Mouse (Mus musculus) telencephalon, adult 2 months (tissue): ENCODE results near the gene Olfr502.
"Not testable (repeated sequence)": the region's sequence is repeated elsewhere in the genome, so short reads cannot be mapped to it uniquely, and the experiment has no call there.

ENCODE experiments used
- DNase-seq: peaks from one replicate; pipeline ENCODE4 v3.0.0-alpha.2; 2011; ENCODE audit warnings: low read depth, low spot score

Gene Olfr502

GRCm38 (mm10) chr7:108524965-108525364 lies at the start of gene Olfr502:
Gene Olfr502 (minus strand): TSS chr7:108525065.
- no peak for DNase-seq

GRCm38 (mm10) chr7:108565693-108566092 lies 40.8 kb upstream of the Olfr502 start, which contains the start of gene Olfr504:
Gene Olfr504 (minus strand): TSS chr7:108565793.
- DNase-seq: no peak

GRCm38 (mm10) chr7:108544227-108544626 lies 19.4 kb upstream of the Olfr502 start, which contains the start of gene Olfr503:
Gene Olfr503 (plus strand): TSS chr7:108544527.
- DNase-seq: not testable (repeated sequence)

GRCm38 (mm10) chr7:108542416-108542815 lies 17.6 kb upstream of the Olfr502 start:
- DNase-seq: no peak
